Mouse (Mus musculus) thymus, adult 2 months (tissue): ENCODE results near the gene Lck. TPM values are rescaled to one million over a fixed set of nuclear protein-coding genes. Genes with fewer than 3 reads are reported as not detected.

ENCODE experiments used
- DNase-seq: peaks from one replicate; pipeline ENCODE4 v3.0.0; 2021
- H3K27ac ChIP-seq: fragments of 200-500 bp; 2 replicates; pipeline ENCODE4 v1.5.1; 2012; ENCODE audit warnings: low read length, control low read depth; ENCODE audit not compliant: control insufficient read depth, insufficient read depth
- H3K27me3 ChIP-seq: fragments of 200-500 bp; 2 replicates; pipeline ENCODE4 v1.6.1; 2012; ENCODE audit warnings: mild to moderate bottlenecking, low read length, moderate library complexity, mixed read lengths; ENCODE audit not compliant: control insufficient read depth, insufficient read depth
- H3K36me3 ChIP-seq: fragments of 200-500 bp; 2 replicates; pipeline ENCODE4 v1.6.1; 2012; ENCODE audit warnings: mild to moderate bottlenecking, low read length, moderate library complexity; ENCODE audit not compliant: control insufficient read depth, insufficient read depth
- H3K4me1 ChIP-seq: fragments of 200-500 bp; replicated peaks from 2 replicates; pipeline ENCODE4 v1.6.1; 2012; ENCODE audit warnings: low read length; ENCODE audit not compliant: control insufficient read depth, insufficient read depth
- H3K4me3 ChIP-seq: fragments of 200-500 bp; 2 replicates; pipeline ENCODE4 v1.5.1; 2012; ENCODE audit warnings: mild to moderate bottlenecking, low read length, control low read depth, moderate library complexity; ENCODE audit not compliant: control insufficient read depth, insufficient read depth
- CTCF ChIP-seq: fragments of 200-500 bp; IDR thresholded peaks from 2 replicates; pipeline ENCODE4 v1.5.1; 2012; ENCODE audit warnings: mild to moderate bottlenecking, control low read depth, low read length, moderate library complexity, borderline replicate concordance; ENCODE audit not compliant: control insufficient read depth, poor library complexity, insufficient read depth; ENCODE audit errors: extremely low read depth
- POLR2A ChIP-seq: fragments of 200-500 bp; IDR thresholded peaks from 2 replicates; pipeline ENCODE4 v1.6.1; 2012; ENCODE audit warnings: mild to moderate bottlenecking, low read length, control low read depth, moderate library complexity; ENCODE audit not compliant: control insufficient read depth, poor library complexity, insufficient read depth; ENCODE audit errors: extremely low read depth
- WGBS: fragments of 180-500 bp; shearing (Covaris S2); methylation state at CpG from one replicate; pipeline ENCODE4 v1.1.7; 2018; 5-methylcytosine and 5-hydroxymethylcytosine counted together
- polyA plus RNA-seq: library from polyadenylated mRNA; depleted of rRNA; stranded (reverse); fragments of >200 nt; gene quantifications from 2 replicates; pipeline ENCODE4 v1.2.3, GENCODE M21; 2012

The Lck gene
- polyA plus RNA-seq, 1 experiment = 1,845 TPM

GRCm38 (mm10) chr4:129618786-129619691 lies 45.6 kb upstream of the Lck start, which contains the start of gene Iqcc:
Iqcc (minus strand) TSS chr4:129619099.
- peaks cover 23% of the 10 kb centered on the region for H3K4me1 ChIP-seq
- no peaks in the 10 kb centered on the region for H3K27me3 ChIP-seq
- H3K36me3 ChIP-seq = no peaks in the 10 kb centered on the region
- peak within 1 kb of the TSS; percentile 76 for H3K4me3 ChIP-seq
- 6% methylated on average over 44 of the region's 44 CpGs for WGBS
- peak within 1 kb of the TSS; percentile 84 for H3K27ac ChIP-seq
- peak; percentile 96 for DNase-seq
- TF ChIP-seq CTCF (peak; percentile 30; the same call in 1 of the 2 replicates), POLR2A (peak; percentile 94)

- DNase-seq = no peak
- no peaks in the 10 kb centered on the region for H3K36me3 ChIP-seq
- H3K27ac ChIP-seq = no peak overlapping the region
- no peak for TF ChIP-seq POLR2A
- TF ChIP-seq CTCF = no peak
- peak overlapping the region; percentile 76; the same call in 1 of the 2 replicates for H3K4me3 ChIP-seq
- peaks cover 25% of the 10 kb centered on the region for H3K4me1 ChIP-seq
- no peaks in the 10 kb centered on the region for H3K27me3 ChIP-seq
- WGBS = 97% methylated on average over 5 of the region's 5 CpGs
Measured at GRCm38 (mm10) chr4:129618031-129618430, 44.6 kb upstream of the Lck start.

GRCm38 (mm10) chr4:129617121-129617641 lies 43.7 kb upstream of the Lck start:
- Histone ChIP-seq H3K4me1 (peaks cover 20% of the 10 kb centered on the region), H3K27me3 (no peaks in the 10 kb centered on the region), H3K27ac (no peak overlapping the region), H3K36me3 (no peaks in the 10 kb centered on the region), H3K4me3 (no peak overlapping the region)
- no peak for TF ChIP-seq CTCF
- no peak for TF ChIP-seq POLR2A
- 97% methylated on average over 7 of the region's 7 CpGs for WGBS
- DNase-seq = no peak

- 96% methylated on average over 3 of the region's 3 CpGs for WGBS
- peaks cover 19% of the 10 kb centered on the region for H3K4me1 ChIP-seq
- H3K27ac ChIP-seq = no peak overlapping the region
- TF ChIP-seq CTCF (no peak), POLR2A (no peak)
- H3K4me3 ChIP-seq = no peak overlapping the region
- no peaks in the 10 kb centered on the region for H3K36me3 ChIP-seq
- H3K27me3 ChIP-seq = no peaks in the 10 kb centered on the region
- no peak for DNase-seq
Measured at GRCm38 (mm10) chr4:129616631-129617030, 43.2 kb upstream of the Lck start.

- no peak for DNase-seq
- TF ChIP-seq POLR2A = no peak
- TF ChIP-seq CTCF = no peak
- Histone ChIP-seq H3K27ac (no peak overlapping the region), H3K36me3 (no peaks in the 10 kb centered on the region), H3K4me3 (no peak overlapping the region), H3K4me1 (peaks cover 27% of the 10 kb centered on the region), H3K27me3 (no peaks in the 10 kb centered on the region)
- WGBS = 94% methylated on average over 9 of the region's 9 CpGs
Measured at GRCm38 (mm10) chr4:129615801-129616290, 42.4 kb upstream of the Lck start.

- 94% methylated on average over 6 of the region's 6 CpGs for WGBS
- no peaks in the 10 kb centered on the region for H3K36me3 ChIP-seq
- H3K27me3 ChIP-seq = no peaks in the 10 kb centered on the region
- DNase-seq = no peak
- H3K4me3 ChIP-seq = no peak within 1 kb of the TSS
- TF ChIP-seq POLR2A (no peak), CTCF (no peak)
- H3K27ac ChIP-seq = 0 out of 2 replicates have a peak within 1 kb of the TSS, but pooled peaks have one; percentile 40
- peaks cover 42% of the 10 kb centered on the region for H3K4me1 ChIP-seq
Measured at GRCm38 (mm10) chr4:129614093-129614492, 40.7 kb upstream of the Lck start, which contains the start of gene Dcdc2b. Dcdc2b (minus strand) TSS chr4:129614257.
